Mouse (Mus musculus): ENCODE measurements around the gene A130010J15Rik. TPM values are rescaled to one million over a fixed set of nuclear protein-coding genes. Genes with fewer than 3 reads are reported as not detected.
A peak's percentile ranks its signal among the peaks of the same experiment; 100 is the strongest.

Gene A130010J15Rik
- polyA plus RNA-seq, 1 experiment from 2014 or later: 14.9 TPM

DNA sequence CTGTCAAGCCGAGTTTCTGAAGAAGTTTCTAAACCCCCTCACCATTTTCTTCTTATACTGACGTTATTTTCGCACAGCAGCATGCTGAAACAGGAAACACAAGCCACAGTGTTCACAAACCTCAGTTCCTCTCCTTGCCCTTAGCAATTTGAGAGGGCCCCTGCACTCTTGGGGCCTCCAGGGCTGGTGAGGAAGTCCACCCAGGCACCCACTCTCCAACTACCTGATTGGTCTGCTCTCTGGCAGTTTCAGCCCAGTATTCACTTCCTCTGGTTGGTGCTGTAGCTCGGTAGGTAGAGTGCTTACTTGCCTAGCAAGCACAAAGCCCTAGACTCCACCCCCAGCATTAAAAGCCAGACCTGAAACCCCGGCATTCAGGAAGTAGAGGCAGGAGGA, 33.5 kb downstream of the A130010J15Rik start, which contains the start of gene Traf3ip3:
Gene Traf3ip3, minus strand, starts transcription at position 321 of the 396 bp plus-strand sequence.
- DNase-seq (ENCODE audit: low spot score, missing footprints) (peak; percentile 49), ATAC-seq (ENCODE audit: low FRiP score) (no peak)
- WGBS: 70% methylated on average over 5 of the region's 5 CpGs

DNA sequence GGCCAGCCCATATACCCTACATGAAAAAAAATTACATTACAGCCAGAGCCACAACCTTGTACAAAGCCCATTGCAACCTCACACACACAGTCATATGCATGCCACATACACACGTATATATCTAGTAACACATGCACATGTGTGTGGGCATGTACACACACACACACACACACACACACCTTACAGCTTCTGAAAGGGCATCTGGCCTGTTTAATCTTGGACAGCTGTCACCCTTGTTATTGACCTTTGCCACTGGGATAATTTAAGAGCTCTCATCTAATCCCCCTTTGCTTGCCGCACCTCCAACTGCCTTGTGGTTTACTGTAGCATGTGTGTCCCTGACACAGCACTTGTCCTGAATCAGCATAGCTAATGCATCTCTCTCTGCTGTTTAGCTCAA, 36.0 kb downstream of the A130010J15Rik start:
- WGBS: 84% methylated on average over 2 of the region's 2 CpGs
- Histone ChIP-seq H3K36me3 (ENCODE audit: control insufficient read depth, insufficient read depth, low read length) (no peaks in the 10 kb centered on the region), H3K4me1 (ENCODE audit: control insufficient read depth, insufficient read depth, low read length) (no peaks in the 10 kb centered on the region), H3K27ac (ENCODE audit: low read depth, low read length) (no peak overlapping the region), H3K9ac (ENCODE audit: low read length) (no peak overlapping the region), H3K4me2 (no peak overlapping the region), H3K9me3 (ENCODE audit: control insufficient read depth, low read length) (no peaks in the 10 kb centered on the region), H3K27me3 (ENCODE audit: control insufficient read depth, insufficient read depth, low read length) (no peaks in the 10 kb centered on the region), H3K4me3 (ENCODE audit: low read depth, low read length) (no peak overlapping the region)
- DNase-seq (ENCODE audit: low spot score, missing footprints) (no peak), ATAC-seq (ENCODE audit: low FRiP score) (no peak)

More for the DNA sequence above, 33.5 kb downstream of the A130010J15Rik start, which contains the start of gene Traf3ip3:
- Histone ChIP-seq H3K27ac (ENCODE audit: low read depth, low read length) (no peak within 1 kb of the TSS), H3K4me1 (ENCODE audit: control insufficient read depth, insufficient read depth, low read length) (no peaks in the 10 kb centered on the region), H3K4me3 (ENCODE audit: low read depth, low read length) (no peak within 1 kb of the TSS), H3K9ac (ENCODE audit: low read length) (no peak within 1 kb of the TSS), H3K36me3 (ENCODE audit: control insufficient read depth, insufficient read depth, low read length) (no peaks in the 10 kb centered on the region), H3K27me3 (ENCODE audit: control insufficient read depth, insufficient read depth, low read length) (no peaks in the 10 kb centered on the region), H3K9me3 (ENCODE audit: control insufficient read depth, low read length) (no peaks in the 10 kb centered on the region), H3K4me2 (no peak within 1 kb of the TSS)

GRCm38 (mm10) chr1:193205431-193205830, 37.6 kb downstream of the A130010J15Rik start:
- Histone ChIP-seq H3K9me3 (ENCODE audit: control insufficient read depth, low read length) (no peaks in the 10 kb centered on the region), H3K4me2 (no peak overlapping the region), H3K9ac (ENCODE audit: low read length) (no peak overlapping the region), H3K4me3 (ENCODE audit: low read depth, low read length) (no peak overlapping the region), H3K4me1 (ENCODE audit: control insufficient read depth, insufficient read depth, low read length) (no peaks in the 10 kb centered on the region), H3K36me3 (ENCODE audit: control insufficient read depth, insufficient read depth, low read length) (no peaks in the 10 kb centered on the region), H3K27ac (ENCODE audit: low read depth, low read length) (no peak overlapping the region), H3K27me3 (ENCODE audit: control insufficient read depth, insufficient read depth, low read length) (no peaks in the 10 kb centered on the region)
- WGBS: 88% methylated on average over 2 of the region's 2 CpGs
- ATAC-seq (ENCODE audit: low FRiP score) (no peak), DNase-seq (ENCODE audit: low spot score, missing footprints) (no peak)

DNA sequence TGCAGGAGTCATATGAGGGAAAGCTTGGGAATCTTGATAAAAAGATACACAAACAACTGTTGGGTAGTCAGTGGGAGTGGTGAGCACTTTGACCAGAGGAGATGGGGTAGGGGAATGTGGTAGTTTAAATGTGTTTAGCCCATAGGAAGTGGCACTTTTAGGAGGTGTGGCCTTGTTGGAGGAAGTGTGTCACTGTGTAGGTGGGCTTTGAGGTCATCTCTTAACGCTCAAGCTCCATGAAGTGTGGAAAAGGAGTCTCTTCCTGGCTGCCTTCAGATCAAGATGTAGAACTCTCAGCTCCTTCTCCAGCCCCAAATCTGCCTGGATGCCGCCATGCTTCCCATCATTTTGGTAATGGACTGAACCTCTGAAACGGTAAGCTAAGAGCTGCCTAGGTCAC, 39.7 kb downstream of the A130010J15Rik start, which contains the start of gene Lamb3:
Gene Lamb3, plus strand, starts transcription at position 197 of the 400 bp plus-strand sequence.
- Histone ChIP-seq H3K4me3 (ENCODE audit: low read depth, low read length) (no peak within 1 kb of the TSS), H3K27me3 (ENCODE audit: control insufficient read depth, insufficient read depth, low read length) (no peaks in the 10 kb centered on the region), H3K9me3 (ENCODE audit: control insufficient read depth, low read length) (no peaks in the 10 kb centered on the region), H3K36me3 (ENCODE audit: control insufficient read depth, insufficient read depth, low read length) (no peaks in the 10 kb centered on the region), H3K27ac (ENCODE audit: low read depth, low read length) (no peak within 1 kb of the TSS), H3K4me2 (no peak within 1 kb of the TSS), H3K9ac (ENCODE audit: low read length) (no peak within 1 kb of the TSS), H3K4me1 (ENCODE audit: control insufficient read depth, insufficient read depth, low read length) (no peaks in the 10 kb centered on the region)
- WGBS: 88% methylated on average over 3 of the region's 3 CpGs
- DNase-seq (ENCODE audit: low spot score, missing footprints): no peak
- ATAC-seq (ENCODE audit: low FRiP score): no peak

DNA sequence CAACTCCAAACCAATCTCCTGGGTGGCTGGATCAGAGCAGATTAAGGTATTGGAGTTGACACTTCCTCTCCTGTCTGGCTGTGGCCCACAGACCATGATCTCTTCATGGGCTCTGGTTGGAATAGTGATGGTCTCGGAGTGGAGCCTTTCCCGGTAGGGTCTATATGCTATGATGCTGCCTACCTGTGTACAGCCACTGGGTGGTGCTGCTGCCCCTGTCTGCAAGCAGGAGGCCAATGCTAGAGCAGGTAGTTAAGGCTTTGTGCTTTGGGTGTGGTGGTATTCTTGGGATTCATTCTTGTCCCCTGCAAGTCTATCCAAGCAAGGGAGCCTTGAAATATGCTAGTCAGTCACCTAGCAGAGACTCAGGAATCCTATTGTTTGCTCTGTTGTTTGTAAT, 40.3 kb downstream of the A130010J15Rik start:
- Histone ChIP-seq H3K27ac (ENCODE audit: low read depth, low read length) (no peak overlapping the region), H3K36me3 (ENCODE audit: control insufficient read depth, insufficient read depth, low read length) (no peaks in the 10 kb centered on the region), H3K27me3 (ENCODE audit: control insufficient read depth, insufficient read depth, low read length) (no peaks in the 10 kb centered on the region), H3K4me2 (no peak overlapping the region), H3K4me3 (ENCODE audit: low read depth, low read length) (no peak overlapping the region), H3K9ac (ENCODE audit: low read length) (no peak overlapping the region), H3K9me3 (ENCODE audit: control insufficient read depth, low read length) (no peaks in the 10 kb centered on the region), H3K4me1 (ENCODE audit: control insufficient read depth, insufficient read depth, low read length) (no peaks in the 10 kb centered on the region)
- 52% methylated on average over 2 of the region's 2 CpGs for WGBS
- DNase-seq (ENCODE audit: low spot score, missing footprints) (no peak), ATAC-seq (ENCODE audit: low FRiP score) (no peak)

- Histone ChIP-seq H3K9ac (ENCODE audit: low read length) (no peak overlapping the region), H3K36me3 (ENCODE audit: control insufficient read depth, insufficient read depth, low read length) (no peaks in the 10 kb centered on the region), H3K9me3 (ENCODE audit: control insufficient read depth, low read length) (no peaks in the 10 kb centered on the region), H3K4me1 (ENCODE audit: control insufficient read depth, insufficient read depth, low read length) (no peaks in the 10 kb centered on the region), H3K27me3 (ENCODE audit: control insufficient read depth, insufficient read depth, low read length) (no peaks in the 10 kb centered on the region), H3K4me2 (no peak overlapping the region), H3K27ac (ENCODE audit: low read depth, low read length) (no peak overlapping the region), H3K4me3 (ENCODE audit: low read depth, low read length) (no peak overlapping the region)
- no peak for DNase-seq (ENCODE audit: low spot score, missing footprints)
- no peak for ATAC-seq (ENCODE audit: low FRiP score)
- whole genome bisulfite sequencing: 79% methylated on average over 5 of the region's 5 CpGs
These were observed 43.5 kb downstream of the A130010J15Rik start for GRCm38 (mm10) chr1:193211371-193211770.

GRCm38 (mm10) chr1:193214053-193214452, 46.2 kb downstream of the A130010J15Rik start:
- ATAC-seq (ENCODE audit: low FRiP score) (no peak), DNase-seq (ENCODE audit: low spot score, missing footprints) (no peak)
- Histone ChIP-seq H3K27me3 (ENCODE audit: control insufficient read depth, insufficient read depth, low read length) (no peaks in the 10 kb centered on the region), H3K9me3 (ENCODE audit: control insufficient read depth, low read length) (no peaks in the 10 kb centered on the region), H3K27ac (ENCODE audit: low read depth, low read length) (no peak overlapping the region), H3K4me2 (no peak overlapping the region), H3K9ac (ENCODE audit: low read length) (no peak overlapping the region), H3K4me3 (ENCODE audit: low read depth, low read length) (no peak overlapping the region), H3K4me1 (ENCODE audit: control insufficient read depth, insufficient read depth, low read length) (no peaks in the 10 kb centered on the region), H3K36me3 (ENCODE audit: control insufficient read depth, insufficient read depth, low read length) (no peaks in the 10 kb centered on the region)
- 76% methylated on average over 5 of the region's 5 CpGs for WGBS

DNA sequence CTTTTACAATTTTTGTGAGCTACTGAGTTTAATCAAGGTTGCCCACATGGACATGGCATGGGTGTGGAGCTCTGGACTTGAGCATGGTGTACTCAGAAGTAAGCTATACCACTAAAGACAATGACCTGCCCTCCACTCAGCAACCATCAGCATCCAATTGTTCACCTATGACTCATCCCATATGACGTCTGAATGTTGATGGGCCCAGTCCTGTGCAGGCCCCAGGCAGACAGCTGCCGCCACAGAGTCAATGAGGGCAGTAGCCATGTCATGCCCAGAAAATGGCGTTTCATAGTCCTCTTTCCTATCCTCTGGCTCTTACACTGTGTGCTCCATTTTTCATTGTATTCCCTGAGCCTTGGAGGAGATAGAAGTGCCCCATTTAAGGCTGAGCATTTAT, 48.2 kb downstream of the A130010J15Rik start:
- ATAC-seq (ENCODE audit: low FRiP score): no peak
- Histone ChIP-seq H3K27ac (ENCODE audit: low read depth, low read length) (no peak overlapping the region), H3K9me3 (ENCODE audit: control insufficient read depth, low read length) (no peaks in the 10 kb centered on the region), H3K9ac (ENCODE audit: low read length) (no peak overlapping the region), H3K27me3 (ENCODE audit: control insufficient read depth, insufficient read depth, low read length) (no peaks in the 10 kb centered on the region), H3K4me3 (ENCODE audit: low read depth, low read length) (no peak overlapping the region), H3K4me2 (no peak overlapping the region), H3K36me3 (ENCODE audit: control insufficient read depth, insufficient read depth, low read length) (no peaks in the 10 kb centered on the region), H3K4me1 (ENCODE audit: control insufficient read depth, insufficient read depth, low read length) (no peaks in the 10 kb centered on the region)
- WGBS: 76% methylated on average over 3 of the region's 3 CpGs
- DNase-seq (ENCODE audit: low spot score, missing footprints): no peak

DNA sequence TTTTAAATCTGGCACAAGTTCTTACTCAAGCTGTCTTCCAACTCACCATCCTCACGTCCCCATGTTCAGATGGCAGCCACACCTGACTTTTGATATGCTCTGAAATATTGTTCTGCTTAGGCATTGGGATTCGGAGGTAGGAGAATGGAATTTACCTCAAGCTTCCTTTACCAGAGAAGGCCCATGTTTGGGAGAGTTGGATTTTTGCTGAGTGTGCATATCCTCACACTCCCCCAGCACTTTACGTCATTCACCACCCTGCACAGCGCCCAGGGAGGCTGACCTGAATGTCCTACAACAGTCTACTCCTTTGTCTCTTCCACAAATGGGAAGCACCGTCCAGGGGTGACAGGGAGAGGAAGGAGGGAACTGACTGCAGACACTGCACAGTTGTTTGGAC, 52.6 kb downstream of the A130010J15Rik start:
- H3K4me1 ChIP-seq (ENCODE audit: control insufficient read depth, insufficient read depth, low read length): no peaks in the 10 kb centered on the region
- no peak overlapping the region for H3K4me2 ChIP-seq
- DNase-seq (ENCODE audit: low spot score, missing footprints): no peak
- no peak overlapping the region for H3K9ac ChIP-seq (ENCODE audit: low read length)
- no peak overlapping the region for H3K4me3 ChIP-seq (ENCODE audit: low read depth, low read length)
- H3K27me3 ChIP-seq (ENCODE audit: control insufficient read depth, insufficient read depth, low read length): no peaks in the 10 kb centered on the region
- WGBS: 83% methylated on average over 5 of the region's 5 CpGs
- no peak for ATAC-seq (ENCODE audit: low FRiP score)
- no peaks in the 10 kb centered on the region for H3K36me3 ChIP-seq (ENCODE audit: control insufficient read depth, insufficient read depth, low read length)
- H3K27ac ChIP-seq (ENCODE audit: low read depth, low read length): no peak overlapping the region
- no peaks in the 10 kb centered on the region for H3K9me3 ChIP-seq (ENCODE audit: control insufficient read depth, low read length)

All from midbrain, embryonic 11.5 days (tissue).